Mouse (Mus musculus) erythroblast, embryonic 14.5 days (primary cell): Measurements from ENCODE around the gene Trmt61a.

Experiments
- GATA1 ChIP-seq: IDR thresholded peaks from 2 replicates; pipeline ENCODE4 v1.6.1; 2012; ENCODE audit warnings: low read length, inconsistent platforms, mixed read lengths
- TAL1 ChIP-seq: IDR thresholded peaks from 3 replicates; pipeline ENCODE4 v1.6.1; 2012; ENCODE audit warnings: low read length, inconsistent platforms, mixed read lengths

DNA sequence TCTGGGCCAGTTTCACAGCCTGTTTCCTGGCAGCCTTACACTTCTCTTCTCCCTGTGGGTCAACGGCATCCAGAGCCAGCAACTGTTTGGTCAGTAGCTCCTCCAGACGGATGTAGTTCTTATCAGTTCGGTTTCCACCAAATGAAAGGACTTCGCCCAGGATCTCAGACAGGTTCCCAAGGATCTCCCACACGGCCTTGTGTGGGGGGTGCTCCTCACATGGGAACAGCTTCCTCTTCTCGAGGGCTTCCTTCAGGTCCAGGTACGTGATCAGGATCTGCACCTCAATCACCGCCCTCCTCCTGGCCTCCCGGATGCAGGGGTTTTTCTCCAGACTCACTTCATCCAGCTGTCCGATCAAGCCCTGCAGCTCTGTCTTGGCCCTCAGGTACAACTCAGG, 32.2 kb downstream of the Trmt61a start:
- TF ChIP-seq TAL1 (no peak), GATA1 (no peak)
